Mouse (Mus musculus): ENCODE data around the gene Lrrc1. TPM values are rescaled to one million over a fixed set of nuclear protein-coding genes. Genes with fewer than 3 reads are reported as not detected.

Gene Lrrc1
- polyA plus RNA-seq, 1 experiment from 2014 or later: 6.0 TPM

GRCm38 (mm10) chr9:77537357-77537756 lies 7.3 kb downstream of the Lrrc1 start:
- no peaks in the 10 kb centered on the region for H3K36me3 ChIP-seq
- H3K27me3 ChIP-seq: no peaks in the 10 kb centered on the region
- H3K4me2 ChIP-seq: no peak overlapping the region
- H3K9me3 ChIP-seq: no peaks in the 10 kb centered on the region
- ATAC-seq (ENCODE audit: low read depth): no peak
- WGBS: 92% methylated on average over 10 of the region's 10 CpGs
- H3K9ac ChIP-seq: no peak overlapping the region
- peaks cover 19% of the 10 kb centered on the region for H3K4me1 ChIP-seq (replicated peaks)
- no peak overlapping the region for H3K4me3 ChIP-seq
- H3K27ac ChIP-seq (replicated peaks): no peak overlapping the region

GRCm38 (mm10) chr9:77536832-77537231 lies 7.8 kb downstream of the Lrrc1 start:
- H3K4me3 ChIP-seq: no peak overlapping the region
- H3K27me3 ChIP-seq: no peaks in the 10 kb centered on the region
- ATAC-seq (ENCODE audit: low read depth): no peak
- no peaks in the 10 kb centered on the region for H3K36me3 ChIP-seq
- H3K9ac ChIP-seq: no peak overlapping the region
- no peak overlapping the region for H3K4me2 ChIP-seq
- H3K4me1 ChIP-seq (replicated peaks): peaks cover 15% of the 10 kb centered on the region
- no peak overlapping the region for H3K27ac ChIP-seq (replicated peaks)
- WGBS: 84% methylated on average over 7 of the region's 7 CpGs
- H3K9me3 ChIP-seq: no peaks in the 10 kb centered on the region

GRCm38 (mm10) chr9:77536286-77536685 lies 8.4 kb downstream of the Lrrc1 start:
- H3K4me2 ChIP-seq: no peak overlapping the region
- no peak overlapping the region for H3K9ac ChIP-seq
- H3K4me1 ChIP-seq (replicated peaks): peaks cover 15% of the 10 kb centered on the region
- no peak overlapping the region for H3K27ac ChIP-seq (replicated peaks)
- 78% methylated on average over 6 of the region's 6 CpGs for WGBS
- no peak overlapping the region for H3K4me3 ChIP-seq
- no peaks in the 10 kb centered on the region for H3K36me3 ChIP-seq
- H3K9me3 ChIP-seq: no peaks in the 10 kb centered on the region
- H3K27me3 ChIP-seq: no peaks in the 10 kb centered on the region
- no peak for ATAC-seq (ENCODE audit: low read depth)

GRCm38 (mm10) chr9:77535021-77535744 lies 9.5 kb downstream of the Lrrc1 start:
- WGBS: 32% methylated on average over 17 of the region's 17 CpGs
- Histone ChIP-seq H3K4me3 (no peak overlapping the region), H3K4me1 (replicated peaks) (peaks cover 15% of the 10 kb centered on the region), H3K9ac (no peak overlapping the region), H3K36me3 (no peaks in the 10 kb centered on the region), H3K27ac (replicated peaks) (no peak overlapping the region), H3K27me3 (no peaks in the 10 kb centered on the region), H3K9me3 (no peaks in the 10 kb centered on the region), H3K4me2 (0 out of 2 replicates have a peak overlapping the region, but pooled peaks have one; percentile 14)
- ATAC-seq (ENCODE audit: low read depth): peak; percentile 41; the same call in 1 of the 2 replicates

- H3K9me3 ChIP-seq: no peaks in the 10 kb centered on the region
- H3K4me3 ChIP-seq: no peak overlapping the region
- H3K4me1 ChIP-seq (replicated peaks): peaks cover 19% of the 10 kb centered on the region; the same call in 1 of the 2 replicates
- WGBS: 92% methylated on average over 5 of the region's 5 CpGs
- H3K27me3 ChIP-seq: no peaks in the 10 kb centered on the region
- H3K9ac ChIP-seq: no peak overlapping the region
- H3K27ac ChIP-seq (replicated peaks): no peak overlapping the region
- no peak for ATAC-seq (ENCODE audit: low read depth)
- H3K4me2 ChIP-seq: no peak overlapping the region
- H3K36me3 ChIP-seq: no peaks in the 10 kb centered on the region
These were observed 16.2 kb downstream of the Lrrc1 start for GRCm38 (mm10) chr9:77528379-77529041.

- no peak for ATAC-seq (ENCODE audit: low read depth)
- no peaks in the 10 kb centered on the region for H3K9me3 ChIP-seq
- WGBS: 88% methylated on average over 6 of the region's 6 CpGs
- no peak overlapping the region for H3K4me2 ChIP-seq
- H3K27ac ChIP-seq (replicated peaks): no peak overlapping the region
- H3K4me1 ChIP-seq (replicated peaks): peaks cover 19% of the 10 kb centered on the region; the same call in 1 of the 2 replicates
- H3K36me3 ChIP-seq: no peaks in the 10 kb centered on the region
- H3K9ac ChIP-seq: no peak overlapping the region
- no peak overlapping the region for H3K4me3 ChIP-seq
- no peaks in the 10 kb centered on the region for H3K27me3 ChIP-seq
These were observed 17.5 kb downstream of the Lrrc1 start for GRCm38 (mm10) chr9:77527170-77527569.

- peaks cover 19% of the 10 kb centered on the region; the same call in 1 of the 2 replicates for H3K4me1 ChIP-seq (replicated peaks)
- WGBS: 52% methylated on average over 2 of the region's 2 CpGs
- H3K27ac ChIP-seq (replicated peaks): no peak overlapping the region
- H3K4me3 ChIP-seq: no peak overlapping the region
- H3K9ac ChIP-seq: no peak overlapping the region
- no peak for ATAC-seq (ENCODE audit: low read depth)
- H3K9me3 ChIP-seq: no peaks in the 10 kb centered on the region
- H3K36me3 ChIP-seq: no peaks in the 10 kb centered on the region
- H3K4me2 ChIP-seq: no peak overlapping the region
- H3K27me3 ChIP-seq: no peaks in the 10 kb centered on the region
These were observed 18.0 kb downstream of the Lrrc1 start for GRCm38 (mm10) chr9:77526715-77527114.

GRCm38 (mm10) chr9:77525595-77526295 lies 18.9 kb downstream of the Lrrc1 start:
- H3K27ac ChIP-seq (replicated peaks): no peak overlapping the region
- H3K36me3 ChIP-seq: no peaks in the 10 kb centered on the region
- no peak overlapping the region for H3K9ac ChIP-seq
- ATAC-seq (ENCODE audit: low read depth): no peak
- WGBS: 79% methylated on average over 16 of the region's 16 CpGs
- peaks cover 19% of the 10 kb centered on the region; the same call in 1 of the 2 replicates for H3K4me1 ChIP-seq (replicated peaks)
- no peak overlapping the region for H3K4me3 ChIP-seq
- no peaks in the 10 kb centered on the region for H3K9me3 ChIP-seq
- H3K4me2 ChIP-seq: no peak overlapping the region
- no peaks in the 10 kb centered on the region for H3K27me3 ChIP-seq

- H3K9me3 ChIP-seq: no peaks in the 10 kb centered on the region
- WGBS: 92% methylated on average over 4 of the region's 4 CpGs
- no peak overlapping the region for H3K4me3 ChIP-seq
- peaks cover 14% of the 10 kb centered on the region; the same call in 1 of the 2 replicates for H3K4me1 ChIP-seq (replicated peaks)
- H3K36me3 ChIP-seq: no peaks in the 10 kb centered on the region
- H3K9ac ChIP-seq: no peak overlapping the region
- no peak overlapping the region for H3K27ac ChIP-seq (replicated peaks)
- H3K4me2 ChIP-seq: no peak overlapping the region
- no peak for ATAC-seq (ENCODE audit: low read depth)
- no peaks in the 10 kb centered on the region for H3K27me3 ChIP-seq
These were observed 20.9 kb downstream of the Lrrc1 start for GRCm38 (mm10) chr9:77523793-77524192.

- Histone ChIP-seq H3K27me3 (no peaks in the 10 kb centered on the region), H3K36me3 (no peaks in the 10 kb centered on the region), H3K9ac (no peak overlapping the region), H3K27ac (replicated peaks) (no peak overlapping the region), H3K9me3 (no peaks in the 10 kb centered on the region), H3K4me3 (no peak overlapping the region), H3K4me2 (no peak overlapping the region), H3K4me1 (replicated peaks) (peaks cover 14% of the 10 kb centered on the region; the same call in 1 of the 2 replicates)
- ATAC-seq (ENCODE audit: low read depth): 0 out of 2 replicates have a peak, but pooled peaks have one; percentile 16
- WGBS: 97% methylated on average over 3 of the region's 3 CpGs
These were observed 22.2 kb downstream of the Lrrc1 start for GRCm38 (mm10) chr9:77522476-77522875.

- no peaks in the 10 kb centered on the region for H3K4me1 ChIP-seq (replicated peaks)
- H3K36me3 ChIP-seq: no peaks in the 10 kb centered on the region
- no peaks in the 10 kb centered on the region for H3K9me3 ChIP-seq
- no peak for ATAC-seq (ENCODE audit: low read depth)
- no peak overlapping the region for H3K4me2 ChIP-seq
- H3K27ac ChIP-seq (replicated peaks): no peak overlapping the region
- H3K9ac ChIP-seq: no peak overlapping the region
- no peaks in the 10 kb centered on the region for H3K27me3 ChIP-seq
- no peak overlapping the region for H3K4me3 ChIP-seq
- 90% methylated on average over 2 of the region's 2 CpGs for WGBS
These were observed 25.5 kb downstream of the Lrrc1 start for GRCm38 (mm10) chr9:77519198-77519597.

- no peaks in the 10 kb centered on the region for H3K27me3 ChIP-seq
- ATAC-seq (ENCODE audit: low read depth): no peak
- no peaks in the 10 kb centered on the region for H3K36me3 ChIP-seq
- no peak overlapping the region for H3K4me2 ChIP-seq
- no peaks in the 10 kb centered on the region for H3K9me3 ChIP-seq
- peaks cover 11% of the 10 kb centered on the region for H3K4me1 ChIP-seq (replicated peaks)
- WGBS: 79% methylated on average over 7 of the region's 7 CpGs
- H3K27ac ChIP-seq (replicated peaks): no peak overlapping the region
- no peak overlapping the region for H3K4me3 ChIP-seq
- H3K9ac ChIP-seq: no peak overlapping the region
These were observed 27.8 kb downstream of the Lrrc1 start for GRCm38 (mm10) chr9:77516782-77517364.
